Mouse (Mus musculus) NIH3T3 (cell line): Measurements from ENCODE around the gene Xpnpep1.
A peak's percentile ranks its signal among the peaks of the same experiment; 100 is the strongest.

Experiments used
- DNase-seq: peaks from one replicate; pipeline ENCODE4 v3.0.0-alpha.2; 2012; ENCODE audit warnings: low read depth

Xpnpep1 gene

GRCm38 (mm10) chr19:53066531-53066930 is 26.5 kb upstream of the Xpnpep1 start:
- no peak for DNase-seq

DNA sequence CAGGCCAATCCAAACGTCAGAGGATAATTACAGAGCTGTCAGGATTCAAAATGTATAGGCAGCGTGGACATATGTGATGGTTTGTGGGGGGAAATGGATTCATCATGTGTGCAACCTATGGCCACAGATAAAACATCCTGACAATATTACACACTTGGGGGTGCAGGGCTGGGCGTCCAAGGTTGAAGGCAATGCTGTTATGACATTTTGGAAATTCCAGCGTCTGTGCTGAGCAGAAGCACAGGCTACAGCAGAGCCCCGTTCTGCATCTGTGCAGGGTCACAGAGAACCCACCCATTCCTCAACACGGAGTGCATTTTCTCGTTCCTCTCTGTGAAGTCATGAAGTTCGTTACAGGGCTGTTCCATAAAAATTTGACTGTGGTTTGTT is 25.0 kb upstream of the Xpnpep1 start:
- DNase-seq: no peak

GRCm38 (mm10) chr19:53064292-53064971 is 24.4 kb upstream of the Xpnpep1 start:
- DNase-seq: peak; percentile 69

GRCm38 (mm10) chr19:53062046-53062445 is 22.0 kb upstream of the Xpnpep1 start:
- no peak for DNase-seq

GRCm38 (mm10) chr19:53059344-53060111 is 19.5 kb upstream of the Xpnpep1 start:
- no peak for DNase-seq

- DNase-seq: no peak
Measured at GRCm38 (mm10) chr19:53058726-53059334, 18.8 kb upstream of the Xpnpep1 start.

DNA sequence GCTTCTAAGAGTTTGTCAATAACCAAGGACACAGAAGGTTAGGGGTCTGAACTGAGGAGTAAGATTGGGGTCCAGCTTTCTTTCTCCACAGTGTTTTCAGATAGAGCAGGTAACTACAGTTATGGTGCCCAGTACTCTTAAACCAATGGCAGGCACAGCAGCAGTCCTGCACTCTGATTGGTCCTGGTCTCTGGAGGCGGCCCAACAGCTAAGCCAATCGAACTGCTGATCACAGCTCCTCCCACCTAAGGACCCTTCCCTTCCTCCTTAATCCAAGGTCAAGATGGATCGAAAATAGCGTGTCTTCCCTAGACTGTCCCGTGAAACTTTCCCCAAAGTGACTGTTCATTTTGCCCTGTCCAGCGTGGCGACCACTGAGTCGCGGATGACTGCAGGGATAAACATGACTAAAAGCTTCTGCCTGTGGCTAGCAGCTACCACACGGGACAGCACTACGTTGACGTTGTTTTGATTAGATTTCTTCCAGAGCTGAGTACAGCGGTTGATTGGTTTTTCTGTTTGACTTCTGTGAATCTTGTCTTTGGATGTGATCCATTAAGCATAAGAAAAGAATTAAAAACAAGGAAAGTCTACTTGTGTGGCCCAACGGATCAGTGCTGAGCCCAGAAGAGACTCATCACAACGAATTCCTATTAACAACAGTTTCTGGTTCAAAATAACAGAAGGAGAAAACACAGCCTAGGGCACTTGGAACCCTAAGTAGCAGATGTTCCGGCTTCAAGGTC is 18.1 kb upstream of the Xpnpep1 start:
- no peak for DNase-seq

DNA sequence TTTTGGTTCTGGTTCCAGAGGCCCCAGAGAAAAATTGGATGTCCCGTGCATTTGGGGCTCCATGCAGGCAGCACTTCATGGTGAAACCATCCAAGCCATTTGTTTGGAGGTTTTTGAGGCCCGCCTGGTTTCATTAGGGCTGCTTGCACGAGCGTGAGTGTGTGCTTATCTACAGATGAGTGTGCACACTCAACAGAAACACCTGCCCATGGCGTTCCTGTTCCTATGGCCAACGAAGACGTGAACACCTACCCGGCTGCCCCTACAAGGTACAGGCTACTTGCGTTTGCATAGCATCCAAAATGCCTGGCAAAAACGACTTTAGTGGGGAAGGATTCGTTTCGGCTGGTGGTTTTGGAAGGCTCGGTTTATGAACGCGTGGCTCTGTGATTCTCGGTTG is 13.3 kb upstream of the Xpnpep1 start:
- no peak for DNase-seq

GRCm38 (mm10) chr19:53052031-53052670 is 12.1 kb upstream of the Xpnpep1 start:
- no peak for DNase-seq

- DNase-seq: no peak
Measured at GRCm38 (mm10) chr19:53051288-53051985, 11.4 kb upstream of the Xpnpep1 start.

GRCm38 (mm10) chr19:53050100-53050499 is 10.1 kb upstream of the Xpnpep1 start:
- peak; percentile 55 for DNase-seq

GRCm38 (mm10) chr19:53047208-53047607 is 7.2 kb upstream of the Xpnpep1 start:
- DNase-seq: peak; percentile 44

DNA sequence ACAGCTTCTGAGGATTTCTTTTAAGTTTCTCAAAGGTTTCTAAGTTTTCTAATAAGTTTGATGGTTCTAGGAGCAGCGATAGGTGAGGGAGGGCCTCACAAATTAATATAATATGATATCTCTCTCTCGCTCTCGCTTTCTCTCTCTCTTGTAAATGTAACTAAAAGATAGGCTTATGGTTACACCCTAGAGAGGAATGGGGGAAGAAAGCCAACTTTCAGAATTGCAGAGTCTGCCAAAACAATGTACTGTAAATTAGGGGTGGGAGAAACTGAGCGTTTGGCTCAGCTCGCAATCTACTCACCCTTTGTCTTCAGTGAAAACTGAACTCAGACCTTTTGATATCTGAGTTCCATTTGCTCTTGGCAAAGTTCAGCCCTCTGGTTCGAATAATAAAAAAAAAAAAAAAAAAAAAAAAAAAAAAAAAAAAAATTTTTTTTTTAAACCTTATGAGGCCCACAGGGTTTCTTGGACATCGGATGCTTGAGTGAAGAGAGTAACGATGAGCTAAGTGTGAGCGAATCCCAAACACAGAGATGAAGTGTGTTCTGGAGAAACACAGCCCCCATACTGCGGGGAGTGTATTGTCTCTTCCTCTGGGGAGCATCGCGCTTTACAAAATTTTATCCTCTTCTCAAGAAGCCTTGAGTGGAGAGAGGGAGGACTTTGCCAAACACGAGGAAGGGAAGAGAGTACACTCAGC is 3.6 kb upstream of the Xpnpep1 start:
- DNase-seq: peak; percentile 72

DNA sequence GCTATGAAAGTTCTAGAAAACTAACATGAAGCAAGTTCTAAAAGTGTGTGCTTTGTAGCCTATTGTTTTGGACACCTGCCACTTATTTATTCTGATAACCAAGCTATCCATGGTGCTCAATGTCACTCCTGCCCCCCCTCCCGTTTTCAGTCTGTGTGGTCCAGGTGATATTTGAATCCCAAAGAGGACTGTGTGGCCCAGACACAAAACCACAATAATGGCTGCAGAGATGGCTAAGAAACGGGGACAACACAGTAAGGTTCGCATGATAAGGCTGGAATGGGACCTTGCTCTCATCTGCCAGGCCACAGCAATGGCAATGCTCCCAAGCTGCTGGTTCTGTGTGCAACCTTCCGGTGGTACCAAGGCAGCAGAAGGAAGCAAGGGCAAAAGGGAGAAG is 1.6 kb upstream of the Xpnpep1 start:
- no peak for DNase-seq

- peak; percentile 64 for DNase-seq
Measured at GRCm38 (mm10) chr19:53041133-53041510, 1.1 kb upstream of the Xpnpep1 start.

DNA sequence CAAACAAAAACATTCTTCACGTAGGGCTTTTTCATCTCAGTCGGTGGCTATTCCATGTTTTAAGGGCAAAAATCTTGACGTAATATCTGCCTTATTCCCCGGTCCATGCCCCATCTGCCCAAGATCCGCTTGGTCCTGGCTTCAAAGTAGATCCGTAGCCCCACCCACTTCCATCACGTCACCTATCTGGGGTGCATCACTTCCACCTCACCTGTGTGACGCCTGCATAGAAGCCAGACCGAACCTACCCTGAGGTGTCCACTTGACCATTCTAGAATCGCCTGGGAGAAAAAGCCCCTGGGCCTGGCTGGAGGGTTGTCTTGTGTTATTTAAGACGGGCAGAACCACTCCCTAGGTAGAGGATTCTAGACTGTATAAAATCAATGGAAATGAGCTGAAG is 924 bp downstream of the Xpnpep1 start:
- no peak for DNase-seq

GRCm38 (mm10) chr19:53038435-53038938 is 1.5 kb downstream of the Xpnpep1 start:
- peak; percentile 100 for DNase-seq

GRCm38 (mm10) chr19:53037925-53038419 is 2.0 kb downstream of the Xpnpep1 start:
- DNase-seq: peak; percentile 40

DNA sequence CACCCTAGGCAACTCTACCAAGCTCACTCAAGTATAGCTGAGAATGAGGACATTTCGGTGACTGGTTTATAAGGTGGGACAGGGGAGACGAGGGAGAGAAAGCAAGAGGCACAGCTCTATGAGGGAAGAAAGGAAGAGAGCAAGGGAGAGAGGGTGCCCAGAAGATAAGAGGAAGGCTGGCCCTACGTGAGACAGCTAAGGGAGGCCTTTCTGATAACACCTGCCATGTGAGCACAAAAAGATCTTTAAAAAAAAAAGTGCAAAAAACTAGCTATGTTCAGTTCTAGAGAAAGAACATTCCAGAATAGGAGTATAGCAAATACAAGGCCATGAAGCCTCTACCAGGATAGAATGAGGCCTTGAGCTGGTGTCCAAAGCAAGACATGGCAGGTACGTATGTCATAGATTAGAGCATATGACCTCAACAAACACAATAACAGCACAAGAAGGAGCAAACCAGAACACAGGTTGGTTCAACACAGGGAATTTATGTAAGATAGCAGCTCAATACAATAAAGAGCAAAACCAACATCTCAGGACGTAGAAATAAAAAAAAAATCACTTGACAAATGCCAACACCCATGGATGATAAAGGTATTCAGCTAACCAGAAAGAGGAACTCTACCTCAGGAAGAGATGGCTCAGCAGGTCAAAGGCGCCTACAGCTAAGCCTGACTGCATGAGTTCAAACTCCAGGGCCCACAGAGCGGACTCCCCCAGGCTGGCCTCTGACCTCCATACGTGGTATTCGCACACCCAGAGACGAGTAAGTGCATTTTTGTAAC is 6.7 kb downstream of the Xpnpep1 start:
- no peak for DNase-seq

DNA sequence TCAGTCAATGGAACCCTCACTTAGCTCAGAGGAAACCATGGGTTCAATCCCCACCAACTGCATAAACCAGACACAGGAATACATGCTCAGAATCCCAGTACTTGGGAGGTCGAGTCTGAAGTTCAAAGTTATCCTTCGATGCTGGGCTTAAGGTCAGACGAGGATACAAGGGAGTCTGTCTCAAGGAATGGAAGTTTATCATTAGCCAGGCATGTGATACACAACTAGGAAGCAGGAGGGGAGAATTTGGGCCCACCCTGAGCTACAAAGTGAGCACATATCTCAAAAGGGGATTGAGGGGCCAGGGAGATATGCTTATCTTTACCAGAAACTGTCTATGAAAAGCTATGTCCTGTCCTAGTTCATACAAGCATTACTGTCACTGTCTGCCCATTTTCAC is 7.4 kb downstream of the Xpnpep1 start:
- no peak for DNase-seq
